Mouse (Mus musculus): ENCODE measurements around the gene Hdgfl3.

Gene Hdgfl3

DNA sequence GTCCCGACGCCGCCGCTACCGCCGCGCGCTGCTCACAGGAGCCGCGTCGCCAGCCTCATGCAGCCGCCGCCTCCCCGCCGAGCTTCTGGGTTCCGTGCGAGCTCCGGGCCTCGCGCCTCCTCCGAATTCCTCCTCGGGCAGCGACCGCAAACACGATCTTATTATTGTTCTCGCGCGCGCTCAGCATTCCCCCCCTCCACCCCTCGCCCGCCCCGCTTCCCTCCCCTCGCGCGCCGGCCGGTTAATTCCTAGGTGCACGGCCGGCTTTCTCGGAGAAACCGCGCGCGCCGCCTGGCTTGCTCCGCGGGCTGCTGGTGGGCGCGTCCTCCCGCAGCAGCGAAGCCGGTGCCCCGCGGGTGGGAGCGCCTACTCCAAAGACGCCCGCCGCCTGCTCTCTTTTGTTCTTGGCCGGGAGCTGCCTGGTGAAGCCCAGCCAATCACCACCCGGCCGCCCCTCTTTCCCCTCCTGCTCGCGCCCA, at the start of gene Hdgfl3:
Hdgfl3 (minus strand) TSS at position 207 of the 479 bp plus-strand sequence.
- DNase-seq (ENCODE audit: low read depth, low spot score) = peak; percentile 50

- DNase-seq (ENCODE audit: low read depth, low spot score) = no peak
Observed at GRCm38 (mm10) chr7:81983651-81984050, 49.4 kb upstream of the Hdgfl3 start.

DNA sequence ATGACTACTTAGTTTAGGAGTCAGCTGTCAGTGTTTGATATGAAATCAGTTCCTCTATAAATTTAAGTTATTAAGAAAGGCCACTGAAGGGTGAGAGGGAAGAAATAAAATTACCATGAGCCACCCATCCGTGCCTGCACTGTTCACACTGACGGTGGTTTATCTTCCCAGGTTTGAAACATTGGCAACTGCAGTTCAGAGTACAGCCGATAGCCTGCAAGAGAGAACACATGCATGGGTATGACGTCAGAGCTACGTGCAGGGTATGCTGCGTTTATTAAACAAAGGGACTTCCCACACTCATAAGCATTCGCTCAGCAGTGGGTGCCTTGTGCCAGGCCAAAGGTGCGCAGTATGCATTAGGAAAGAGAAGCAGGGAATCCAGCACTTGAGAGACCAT, 44.0 kb upstream of the Hdgfl3 start:
- no peak for DNase-seq (ENCODE audit: low read depth, low spot score)

DNA sequence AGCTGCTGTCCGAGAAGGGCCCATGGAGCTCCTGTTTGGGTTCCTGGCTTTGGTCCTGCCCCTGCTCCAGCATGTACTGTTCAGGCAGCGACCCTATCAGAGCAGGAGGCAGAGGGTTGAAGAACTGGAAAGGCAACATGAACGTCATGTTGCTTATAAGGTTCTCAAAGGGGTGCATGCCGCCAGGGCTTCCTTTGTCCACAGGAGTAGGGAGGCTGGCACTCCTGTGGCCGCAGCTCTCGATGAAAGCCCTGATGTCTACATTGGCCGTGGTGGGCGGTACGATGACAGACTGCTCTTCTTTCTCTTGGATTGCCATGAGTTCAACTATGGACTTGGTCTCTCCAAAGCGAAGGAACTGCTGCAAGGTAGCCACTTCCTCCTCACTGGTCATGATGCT, 40.3 kb upstream of the Hdgfl3 start:
- no peak for DNase-seq (ENCODE audit: low read depth, low spot score)

DNA sequence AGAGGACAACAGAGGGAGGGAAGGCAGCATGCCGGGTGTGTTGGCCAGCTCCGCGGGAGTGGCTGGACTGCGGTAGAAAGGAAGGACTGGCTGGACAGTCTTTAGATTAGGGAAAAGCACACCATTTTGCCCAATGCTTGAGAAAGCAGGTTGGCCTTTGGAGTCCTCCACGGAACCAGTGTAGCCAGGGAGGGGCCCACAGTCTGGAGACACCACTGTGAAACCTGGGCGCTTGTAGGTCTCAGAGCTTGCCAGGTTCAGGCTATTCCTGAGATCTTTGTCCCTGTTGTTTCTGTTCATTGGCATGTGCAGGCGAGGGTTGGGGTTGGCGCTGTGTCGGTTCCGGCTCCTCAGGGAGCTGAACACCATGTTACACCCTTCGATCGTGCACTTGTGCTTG, 39.7 kb upstream of the Hdgfl3 start:
- DNase-seq (ENCODE audit: low read depth, low spot score) = no peak

GRCm38 (mm10) chr7:81973339-81973738, 39.1 kb upstream of the Hdgfl3 start:
- DNase-seq (ENCODE audit: low read depth, low spot score) = no peak

GRCm38 (mm10) chr7:81968975-81969374, 34.7 kb upstream of the Hdgfl3 start:
- no peak for DNase-seq (ENCODE audit: low read depth, low spot score)

- no peak for DNase-seq (ENCODE audit: low read depth, low spot score)
Observed at GRCm38 (mm10) chr7:81968451-81968850, 34.2 kb upstream of the Hdgfl3 start.

DNA sequence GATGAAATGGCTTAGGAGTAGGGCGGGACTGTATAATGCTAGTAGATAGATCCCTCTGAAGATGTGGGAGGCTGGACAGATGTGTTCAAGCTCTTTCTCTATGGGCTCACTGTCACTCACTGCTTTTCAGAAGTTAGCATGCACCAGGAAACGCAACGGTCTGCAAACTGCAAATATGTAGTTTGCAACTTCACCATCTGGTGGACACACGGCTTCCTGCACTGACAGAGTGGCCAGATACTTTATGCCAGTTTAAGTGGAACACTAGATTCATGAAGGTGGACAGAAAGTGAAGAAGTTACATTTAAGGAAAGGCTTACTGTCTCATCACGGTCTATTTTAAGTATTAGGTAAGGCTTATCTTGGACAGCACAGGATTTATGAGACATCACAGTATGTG, 31.9 kb upstream of the Hdgfl3 start:
- DNase-seq (ENCODE audit: low read depth, low spot score) = no peak

GRCm38 (mm10) chr7:81959704-81960103, 25.4 kb upstream of the Hdgfl3 start:
- DNase-seq (ENCODE audit: low read depth, low spot score) = peak; percentile 53

DNA sequence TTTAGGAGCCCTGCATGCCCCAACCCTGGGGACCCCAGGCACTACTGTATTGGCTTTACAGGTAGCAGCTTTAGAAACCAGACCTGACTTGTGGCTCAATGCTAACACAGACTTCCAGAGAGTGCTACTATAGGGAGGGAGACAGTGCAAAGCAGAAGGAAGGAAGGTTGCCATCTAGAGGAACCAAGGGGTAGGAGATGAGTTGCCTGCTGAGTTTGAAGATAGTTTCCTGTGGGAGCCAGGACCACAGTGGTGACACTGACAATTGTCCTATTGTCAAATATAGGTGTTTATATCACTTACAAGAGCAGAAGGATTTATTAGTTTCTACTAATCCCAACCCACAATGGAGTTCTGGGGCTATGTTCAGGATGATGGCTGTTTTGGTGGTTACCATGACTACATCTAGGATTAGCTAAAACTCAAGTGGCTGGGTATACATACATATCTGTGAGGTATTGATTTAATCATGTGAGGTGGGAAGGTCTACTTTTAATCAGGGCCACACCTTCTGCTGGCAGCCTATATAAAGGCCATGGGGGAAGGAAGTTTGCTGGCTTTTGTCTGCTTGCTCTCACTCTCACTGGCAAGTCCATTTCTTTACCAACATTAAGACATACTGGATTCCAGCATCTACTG, 20.1 kb upstream of the Hdgfl3 start:
- peak; percentile 31 for DNase-seq (ENCODE audit: low read depth, low spot score)

- no peak for DNase-seq (ENCODE audit: low read depth, low spot score)
Observed at GRCm38 (mm10) chr7:81950499-81950898, 16.2 kb upstream of the Hdgfl3 start.

GRCm38 (mm10) chr7:81945398-81945797, 11.1 kb upstream of the Hdgfl3 start:
- DNase-seq (ENCODE audit: low read depth, low spot score) = peak; percentile 61

- DNase-seq (ENCODE audit: low read depth, low spot score) = peak; percentile 13
Observed at GRCm38 (mm10) chr7:81934806-81935205, 533 bp upstream of the Hdgfl3 start.

DNA sequence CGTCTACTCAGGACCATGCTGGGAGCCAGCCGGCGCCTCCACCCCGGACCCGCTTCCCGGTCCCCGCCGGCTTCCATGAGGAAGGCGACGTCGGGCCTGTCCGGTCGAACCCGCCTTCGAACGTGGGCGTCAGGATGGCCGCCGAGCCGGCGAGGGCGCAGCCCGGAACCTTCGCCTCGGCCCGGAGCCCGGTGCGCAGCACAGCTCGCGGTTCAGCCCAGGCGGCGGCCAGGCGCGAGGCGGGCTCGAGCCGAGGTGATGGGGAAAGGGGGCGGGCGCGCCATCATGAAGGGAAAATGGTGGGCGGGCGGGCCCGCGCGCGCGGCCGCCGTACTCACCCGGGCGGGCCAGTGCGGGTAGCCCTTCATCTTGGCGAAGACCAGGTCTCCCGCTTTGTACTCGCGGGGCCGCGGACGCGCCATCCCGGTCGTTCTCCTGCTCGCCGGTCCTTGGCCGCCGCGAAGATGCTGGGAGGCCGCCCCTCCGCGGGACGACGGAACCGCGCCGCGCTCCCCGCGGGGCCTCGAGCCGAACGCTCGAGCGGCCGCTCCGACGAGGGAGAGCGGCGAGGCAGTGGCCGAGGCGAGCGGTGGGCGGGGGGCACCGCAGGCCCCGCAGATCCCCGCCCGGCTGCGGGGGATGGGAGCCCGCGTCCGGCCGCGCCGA, 539 bp downstream of the Hdgfl3 start:
- peak; percentile 55 for DNase-seq (ENCODE audit: low read depth, low spot score)

DNA sequence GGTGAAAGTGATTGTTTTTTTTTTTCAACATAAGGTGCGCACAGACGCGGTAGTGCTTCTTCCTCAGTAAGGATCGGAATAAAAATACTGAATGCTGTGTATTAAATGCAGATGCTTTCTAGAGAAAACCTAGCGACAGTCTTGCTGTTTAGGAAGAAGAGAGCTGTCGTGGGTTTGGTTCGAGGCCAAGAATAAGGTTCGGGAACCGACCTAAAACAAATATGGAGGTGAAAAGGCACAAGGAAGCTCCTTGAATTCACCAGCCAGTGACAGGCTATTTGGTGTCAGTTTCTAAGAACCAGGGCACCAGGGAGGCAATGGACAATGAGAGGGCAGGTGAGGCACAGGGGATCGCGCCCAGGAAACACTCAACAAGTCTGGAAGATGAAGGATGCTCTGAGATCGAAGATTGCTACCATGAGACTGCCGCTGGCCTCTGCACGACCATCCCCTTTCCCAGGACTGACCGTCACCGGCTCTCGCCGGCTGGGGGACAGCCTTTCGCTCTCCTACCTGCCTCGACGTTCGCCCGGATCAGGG, 1.1 kb downstream of the Hdgfl3 start:
- peak; percentile 34 for DNase-seq (ENCODE audit: low read depth, low spot score)

- no peak for DNase-seq (ENCODE audit: low read depth, low spot score)
Observed at GRCm38 (mm10) chr7:81932521-81933045, 1.7 kb downstream of the Hdgfl3 start.

GRCm38 (mm10) chr7:81928998-81929397, 5.3 kb downstream of the Hdgfl3 start:
- no peak for DNase-seq (ENCODE audit: low read depth, low spot score)

GRCm38 (mm10) chr7:81921379-81921952, 12.8 kb downstream of the Hdgfl3 start:
- DNase-seq (ENCODE audit: low read depth, low spot score) = no peak

GRCm38 (mm10) chr7:81920314-81920713, 14.0 kb downstream of the Hdgfl3 start:
- DNase-seq (ENCODE audit: low read depth, low spot score) = no peak

DNA sequence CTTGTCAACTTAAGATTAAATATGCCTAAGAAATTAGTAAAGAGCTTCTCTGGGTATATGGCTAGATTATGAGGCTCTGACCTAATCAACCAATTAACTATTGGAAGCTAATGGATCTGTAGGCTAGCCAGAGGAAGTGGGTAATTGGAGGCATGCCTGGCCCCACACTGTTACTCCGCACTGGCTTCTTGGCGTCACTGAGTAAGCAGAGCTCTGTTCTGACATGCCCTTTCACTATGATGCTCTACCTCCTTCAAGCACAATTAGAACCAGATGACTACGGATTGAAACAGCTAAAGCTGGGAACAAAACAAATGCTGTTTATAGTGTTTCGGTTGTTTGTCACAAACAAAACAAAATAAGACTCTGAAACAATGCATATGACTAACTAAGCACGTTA, 16.0 kb downstream of the Hdgfl3 start:
- DNase-seq (ENCODE audit: low read depth, low spot score) = no peak

DNA sequence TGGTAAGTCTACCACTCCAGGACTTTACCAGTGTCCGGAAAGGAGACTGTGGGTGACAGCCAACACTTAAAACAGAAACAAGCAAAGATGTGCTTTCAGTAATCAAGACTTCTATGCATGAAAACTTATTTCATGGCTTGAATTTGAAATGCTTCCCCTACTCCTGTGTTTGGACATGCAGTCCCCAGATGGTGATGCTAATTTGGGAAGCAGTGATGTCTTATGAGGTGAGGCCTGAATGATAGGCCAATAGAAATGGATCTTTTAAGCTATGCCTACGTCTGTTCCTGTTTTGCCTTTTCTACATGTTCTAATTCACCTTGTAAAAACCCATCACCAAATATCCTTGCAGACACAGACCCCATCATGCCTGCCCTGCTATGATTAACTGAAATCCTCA, 29.3 kb downstream of the Hdgfl3 start:
- DNase-seq (ENCODE audit: low read depth, low spot score) = no peak

Data from R1 (cell line).